Mouse (Mus musculus) thymus, adult 2 months (tissue): ENCODE data around the gene Ttc16.

ENCODE experiments used
- CTCF ChIP-seq: fragments of 200-500 bp; IDR thresholded peaks from 2 replicates; pipeline ENCODE4 v1.5.1; 2012; ENCODE audit warnings: mild to moderate bottlenecking, control low read depth, low read length, moderate library complexity, borderline replicate concordance; ENCODE audit not compliant: control insufficient read depth, poor library complexity, insufficient read depth; ENCODE audit errors: extremely low read depth
- POLR2A ChIP-seq: fragments of 200-500 bp; IDR thresholded peaks from 2 replicates; pipeline ENCODE4 v1.6.1; 2012; ENCODE audit warnings: mild to moderate bottlenecking, low read length, control low read depth, moderate library complexity; ENCODE audit not compliant: control insufficient read depth, poor library complexity, insufficient read depth; ENCODE audit errors: extremely low read depth

- TF ChIP-seq POLR2A (no peak), CTCF (no peak)
Observed at GRCm38 (mm10) chr2:32824778-32825177, 49.3 kb upstream of the Ttc16 start.
